Comparison of ENCODE assay signal across 14 mouse cellular contexts in genomic region chr5:106959031-106959430, GRCm38 (mm10). TPM values are rescaled to one million over a fixed set of nuclear protein-coding genes. Genes with fewer than 3 reads are reported as not detected.
A peak's percentile ranks its signal among the peaks of the same experiment; 100 is the strongest.
DNase-seq lines count a peak whose midpoint lies in the region; ATAC-seq and TF ChIP-seq lines count a peak whose summit lies in the region.
"Had no signal": no experiment of that assay in that cellular context is flagged by ENCODE, and none has a peak within 500 bp of the region (broad histone marks: within the 10 kb centered on the region; RNA-seq: fewer than 3 reads in every experiment).

No protein-coding gene starts in this region.

- H3K4me1 ChIP-seq in hindbrain, embryonic 14.5 days (replicated peaks; ENCODE audit: control insufficient read depth, insufficient read depth, low read length) = peaks cover 5% of the 10 kb centered on the region; the same call in 1 of the 2 replicates
- H3K4me1 ChIP-seq in hindbrain, embryonic 10.5 days (replicated peaks) = peaks cover 5% of the 10 kb centered on the region
- peaks cover 0 to 7% of the 10 kb centered on the region in 2 experiments; a peak in 1 of 4 replicates for H3K4me1 ChIP-seq in MEL (ENCODE audit: control insufficient read depth in 1 of 2, insufficient read depth in 2 of 2, low read length in 2 of 2)
- H3K4me1 ChIP-seq in lung, postnatal 0 days (ENCODE audit: insufficient read depth, low read depth, low read length) = peaks cover 3% of the 10 kb centered on the region; the same call in 1 of the 2 replicates
- peaks cover 2% of the 10 kb centered on the region; the same call in 1 of the 2 replicates for H3K4me1 ChIP-seq in midbrain, embryonic 11.5 days (ENCODE audit: control insufficient read depth, insufficient read depth, low read length)

- peak; percentile 58 for DNase-seq in hindbrain, embryonic 14.5 days (ENCODE audit: low spot score)
- no peak for DNase-seq in hindbrain, embryonic 10.5 days (ENCODE audit: low spot score)
- DNase-seq in MEL (ENCODE audit: low read depth, low spot score) = peak; percentile 30
- peak; percentile 85 for DNase-seq in adrenal gland, postnatal 10 days
- DNase-seq in lung, postnatal 0 days (ENCODE audit: low spot score) = peak; percentile 25
- DNase-seq in thymus, postnatal 0 days (ENCODE audit: low spot score) = no peak
- DNase-seq in cerebellum, adult 9-10 months = no peak
- no peak for DNase-seq in midbrain, embryonic 11.5 days (ENCODE audit: low spot score, missing footprints)
- DNase-seq: heart, adult 2 months; layer of hippocampus, postnatal 36 days had no signal

- H3K9me3 ChIP-seq in hindbrain, embryonic 14.5 days (ENCODE audit: control insufficient read depth, low read length) = no peaks in the 10 kb centered on the region
- no peaks in the 10 kb centered on the region for H3K9me3 ChIP-seq in hindbrain, embryonic 10.5 days
- no peaks in the 10 kb centered on the region for H3K9me3 ChIP-seq in MEL (replicated peaks; ENCODE audit: insufficient read depth, low read length)
- no peaks in the 10 kb centered on the region for H3K9me3 ChIP-seq in lung, postnatal 0 days (ENCODE audit: low read length)
- peaks cover under 1% of the 10 kb centered on the region; the same call in 1 of the 2 replicates for H3K9me3 ChIP-seq in midbrain, embryonic 11.5 days (ENCODE audit: control insufficient read depth, low read length)
- H3K9me3 ChIP-seq: liver, embryonic 15.5 days had no signal

- no peaks in the 10 kb centered on the region for H3K27me3 ChIP-seq in hindbrain, embryonic 14.5 days (ENCODE audit: control insufficient read depth, insufficient read depth, low read length)
- no peaks in the 10 kb centered on the region; the same call in 1 of the 2 replicates for H3K27me3 ChIP-seq in hindbrain, embryonic 10.5 days (ENCODE audit: insufficient read depth, poor library complexity, severe bottlenecking)
- no peaks in the 10 kb centered on the region for H3K27me3 ChIP-seq in MEL (ENCODE audit: control insufficient read depth in 1 of 2, insufficient read depth in 2 of 2, low read length in 2 of 2)
- no peaks in the 10 kb centered on the region for H3K27me3 ChIP-seq in lung, postnatal 0 days (replicated peaks; ENCODE audit: insufficient read depth, low read length)
- H3K27me3 ChIP-seq in midbrain, embryonic 11.5 days (ENCODE audit: control insufficient read depth, insufficient read depth, low read length) = no peaks in the 10 kb centered on the region
- H3K27me3 ChIP-seq: hindbrain, embryonic 13.5 days; liver, embryonic 15.5 days had no signal

- TF ChIP-seq POLR2A in MEL (IDR thresholded peaks at IDR 0.05; ENCODE audit: control insufficient read depth in 1 of 2, insufficient read depth in 1 of 2, low read depth in 1 of 2, low read length in 2 of 2, poor library complexity in 1 of 2) = no peak

- no peaks in the 10 kb centered on the region for H3K36me3 ChIP-seq in hindbrain, embryonic 14.5 days (replicated peaks; ENCODE audit: control insufficient read depth, insufficient read depth)
- H3K36me3 ChIP-seq in hindbrain, embryonic 10.5 days = no peaks in the 10 kb centered on the region
- peaks cover 0 to 3% of the 10 kb centered on the region in 2 experiments; a peak in 2 of 4 replicates for H3K36me3 ChIP-seq in MEL (ENCODE audit: control insufficient read depth in 1 of 2, insufficient read depth in 2 of 2, low read length in 2 of 2)
- no peaks in the 10 kb centered on the region for H3K36me3 ChIP-seq in lung, postnatal 0 days (ENCODE audit: insufficient read depth, low read length)
- no peaks in the 10 kb centered on the region for H3K36me3 ChIP-seq in midbrain, embryonic 11.5 days (ENCODE audit: control insufficient read depth, insufficient read depth, low read length)
- H3K36me3 ChIP-seq: embryonic facial prominence, embryonic 10.5 days; hindbrain, embryonic 13.5 days; liver, embryonic 15.5 days had no signal

- 71% methylated on average over 3 of the region's 3 CpGs for WGBS in hindbrain, embryonic 14.5 days
- 86% methylated on average over 3 of the region's 3 CpGs for WGBS in hindbrain, embryonic 10.5 days
- 44% methylated on average over 3 of the region's 3 CpGs for WGBS in lung, postnatal 0 days
- 82% methylated on average over 3 of the region's 3 CpGs for WGBS in midbrain, embryonic 11.5 days

- peaks cover 1% of the 10 kb centered on the region; the same call in 1 of the 2 replicates for H3K79me2 ChIP-seq in MEL (ENCODE audit: control insufficient read depth, insufficient read depth, low read length, poor library complexity)

- H3K4me2 ChIP-seq in hindbrain, embryonic 14.5 days (replicated peaks) = no peak overlapping the region
- H3K4me2 ChIP-seq in lung, postnatal 0 days (replicated peaks; ENCODE audit: low read depth, low read length) = no peak overlapping the region
- no peak overlapping the region for H3K4me2 ChIP-seq in midbrain, embryonic 11.5 days
- H3K4me2 ChIP-seq: hindbrain, embryonic 13.5 days; liver, embryonic 15.5 days had no signal

- H3K9ac ChIP-seq in hindbrain, embryonic 14.5 days = no peak overlapping the region
- H3K9ac ChIP-seq in MEL (ENCODE audit: control insufficient read depth, low read depth, low read length, poor library complexity, severe bottlenecking) = no peak overlapping the region
- no peak overlapping the region for H3K9ac ChIP-seq in lung, postnatal 0 days (replicated peaks; ENCODE audit: low read depth)
- no peak overlapping the region for H3K9ac ChIP-seq in midbrain, embryonic 11.5 days (ENCODE audit: low read length)
- H3K9ac ChIP-seq: hindbrain, embryonic 13.5 days; liver, embryonic 15.5 days had no signal

- no peak overlapping the region for H3K4me3 ChIP-seq in hindbrain, embryonic 14.5 days (replicated peaks; ENCODE audit: low read length)
- H3K4me3 ChIP-seq in hindbrain, embryonic 10.5 days = no peak overlapping the region
- no peak overlapping the region for H3K4me3 ChIP-seq in MEL (ENCODE audit: control insufficient read depth in 1 of 2, insufficient read depth in 1 of 2, low read depth in 2 of 2, low read length in 2 of 2)
- H3K4me3 ChIP-seq in lung, postnatal 0 days (ENCODE audit: low read depth, low read length) = no peak overlapping the region
- H3K4me3 ChIP-seq in midbrain, embryonic 11.5 days (ENCODE audit: low read depth, low read length) = no peak overlapping the region
- H3K4me3 ChIP-seq: embryonic facial prominence, embryonic 10.5 days; heart, adult 2 months; hindbrain, embryonic 13.5 days; liver, embryonic 15.5 days had no signal

- no peak for TF ChIP-seq RAD21 in MEL (IDR thresholded peaks at IDR 0.05; ENCODE audit: low read depth, low read length)

- TF ChIP-seq EP300 in MEL (IDR thresholded peaks at IDR 0.05; ENCODE audit: low read depth in 1 of 2, low read length in 2 of 2) = no peak
- TF ChIP-seq EP300 in lung, postnatal 0 days (IDR thresholded peaks at IDR 0.05) = no peak

- H3K27ac ChIP-seq in hindbrain, embryonic 14.5 days = no peak overlapping the region
- H3K27ac ChIP-seq in hindbrain, embryonic 10.5 days = no peak overlapping the region
- H3K27ac ChIP-seq in MEL (ENCODE audit: control insufficient read depth, low read depth, low read length) = no peak overlapping the region
- H3K27ac ChIP-seq in lung, postnatal 0 days (ENCODE audit: low read length) = no peak overlapping the region
- H3K27ac ChIP-seq in midbrain, embryonic 11.5 days (ENCODE audit: low read depth, low read length) = no peak overlapping the region
- H3K27ac ChIP-seq: embryonic facial prominence, embryonic 10.5 days; heart, adult 2 months; hindbrain, embryonic 13.5 days; liver, embryonic 15.5 days had no signal

- TF ChIP-seq CTCF in MEL (IDR thresholded peaks at IDR 0.05 in 2 of 3, conservative IDR thresholded peaks at IDR 0.05 in 1 of 3; ENCODE audit: control insufficient read depth in 1 of 3, insufficient read depth in 1 of 3, low read depth in 2 of 3, low read length in 3 of 3, poor library complexity in 1 of 3, severe bottlenecking in 1 of 3) = no peak
- TF ChIP-seq CTCF in lung, postnatal 0 days (IDR thresholded peaks at IDR 0.05) = no peak

- no peak for ATAC-seq in hindbrain, embryonic 14.5 days (ENCODE audit: low FRiP score)
- no peak for ATAC-seq in lung, postnatal 0 days
- no peak for ATAC-seq in midbrain, embryonic 11.5 days (ENCODE audit: low FRiP score)
- ATAC-seq: forebrain, embryonic 16.5 days had no signal

TF ChIP-seq in MEL, 35 proteins besides CTCF, POLR2A, EP300 and RAD21:
- no peak for TF ChIP-seq HCFC1 (IDR thresholded peaks at IDR 0.05; ENCODE audit: low read depth, low read length)
- 0 out of 2 replicates have a peak, but pooled peaks have one; percentile 21 for TF ChIP-seq ZNF384 (IDR thresholded peaks at IDR 0.05; ENCODE audit: low read depth, low read length)

RNA-seq across cellular contexts. Expression of gene Cdc7, which starts 5.1 kb away (rescaled TPM):
- polyA plus RNA-seq in hindbrain, embryonic 14.5 days (2014; fragmentation: Nextera tagmentation; extraction: Ambion mirVana) = 39.3 and 46.1 TPM in 2 replicates
- polyA plus RNA-seq in hindbrain, embryonic 10.5 days (2016; fragmentation: Nextera tagmentation; extraction: Ambion mirVana) = 40.2 and 62.9 TPM in 2 replicates
- total RNA-seq in MEL (2012; rRNA removed) = 18.7 and 19.6 TPM in 2 replicates
- polyA plus RNA-seq in MEL (2012; ENCODE audit: insufficient read depth in 1 of 2, insufficient read length in 2 of 2, low read depth in 1 of 2, low replicate concordance in 2 of 2, missing spikeins in 1 of 2) = 10 to 100 TPM in 1 of 2 experiments, not detected in 1; 21.4 TPM
- 10 to 100 TPM in 1 of 2 experiments, 1 to 10 TPM in 1; 5.7 to 10.6 TPM for total RNA-seq in adrenal gland, postnatal 10 days (2021)
- 4.3 and 5.2 TPM in 2 replicates for polyA plus RNA-seq in lung, postnatal 0 days (2015; fragmentation: Nextera tagmentation; extraction: Ambion mirVana)
- polyA plus RNA-seq in thymus, postnatal 0 days (2015; fragmentation: Nextera tagmentation; extraction: Ambion mirVana) = 33.1 and 37.4 TPM in 2 replicates
- 58.7 and 61.6 TPM in 2 replicates for polyA plus RNA-seq in midbrain, embryonic 11.5 days (2014; fragmentation: Nextera tagmentation; extraction: Ambion mirVana)

RNA-seq across cellular contexts. Expression of gene Hfm1, which starts 32.9 kb away (rescaled TPM):
- 6.5 and 7.0 TPM in 2 replicates for polyA plus RNA-seq in hindbrain, embryonic 14.5 days (2014; fragmentation: Nextera tagmentation; extraction: Ambion mirVana)
- polyA plus RNA-seq in hindbrain, embryonic 10.5 days (2016; fragmentation: Nextera tagmentation; extraction: Ambion mirVana) = 3.5 and 3.6 TPM in 2 replicates
- not detected in 2 replicates for total RNA-seq in MEL (2012; rRNA removed)
- not detected for polyA plus RNA-seq in MEL (2012; ENCODE audit: insufficient read depth in 1 of 2, insufficient read length in 2 of 2, low read depth in 1 of 2, low replicate concordance in 2 of 2, missing spikeins in 1 of 2)
- under 1 TPM; 0.12 to 0.30 TPM for total RNA-seq in adrenal gland, postnatal 10 days (2021)
- 0.08 and 0.10 TPM in 2 replicates for polyA plus RNA-seq in lung, postnatal 0 days (2015; fragmentation: Nextera tagmentation; extraction: Ambion mirVana)
- 1.7 and 2.2 TPM in 2 replicates for polyA plus RNA-seq in thymus, postnatal 0 days (2015; fragmentation: Nextera tagmentation; extraction: Ambion mirVana)
- 5.4 and 6.2 TPM in 2 replicates for polyA plus RNA-seq in midbrain, embryonic 11.5 days (2014; fragmentation: Nextera tagmentation; extraction: Ambion mirVana)
- total RNA-seq: heart, adult 2 months had no signal
- polyA plus RNA-seq: heart, adult 2 months; liver, embryonic 15.5 days had no signal

Comparison
In these comparisons a context has a peak if more than half of its experiments do, and no peak if none do; other contexts are left out.
1. DNase-seq: peak in hindbrain, embryonic 14.5 days (single experiment), MEL (single experiment), adrenal gland, postnatal 10 days (single experiment) and lung, postnatal 0 days (single experiment); none in hindbrain, embryonic 10.5 days (single experiment), thymus, postnatal 0 days (single experiment), cerebellum, adult 9-10 months (single experiment) and midbrain, embryonic 11.5 days (single experiment).